Mouse (Mus musculus) spleen, adult 2 months (tissue): ENCODE data around the gene Kcnn3.

Source experiments
- CTCF ChIP-seq: fragments of 200-500 bp; IDR thresholded peaks from 2 replicates; pipeline ENCODE4 v1.5.1; 2011; ENCODE audit warnings: mild to moderate bottlenecking, inconsistent platforms; ENCODE audit not compliant: insufficient read depth, insufficient read length, insufficient replicate concordance; ENCODE audit errors: extremely low read depth
- POLR2A ChIP-seq: fragments of 200-500 bp; IDR thresholded peaks from 2 replicates; pipeline ENCODE4 v1.6.1; 2011; ENCODE audit warnings: low read depth, low read length, inconsistent platforms

GRCm38 (mm10) chr3:89624814-89625445 lies 105.0 kb downstream of the Kcnn3 start:
- no peak for TF ChIP-seq CTCF
- TF ChIP-seq POLR2A: no peak
